ENCODE assay signal across 19 mouse cellular contexts in genomic region chr11:121553458-121553857, GRCm38 (mm10). TPM values are rescaled to one million over a fixed set of nuclear protein-coding genes. Genes with fewer than 3 reads are reported as not detected.
"Had no signal": no experiment of that assay in that cellular context is flagged by ENCODE, and none has a peak within 500 bp of the region (broad histone marks: within the 10 kb centered on the region; RNA-seq: fewer than 3 reads in every experiment).

No protein-coding gene starts in this region.

- H3K9ac ChIP-seq: intestine, embryonic 15.5 days; limb, embryonic 12.5 days; limb, embryonic 15.5 days; liver, embryonic 12.5 days; midbrain, embryonic 12.5 days; midbrain, embryonic 15.5 days had no signal

- ATAC-seq: intestine, embryonic 15.5 days; liver, embryonic 12.5 days; midbrain, embryonic 15.5 days had no signal

- H3K9me3 ChIP-seq: intestine, embryonic 15.5 days; limb, embryonic 12.5 days; limb, embryonic 15.5 days; liver, embryonic 12.5 days; midbrain, embryonic 12.5 days; midbrain, embryonic 15.5 days had no signal

- H3K36me3 ChIP-seq: intestine, embryonic 15.5 days; limb, embryonic 12.5 days; midbrain, embryonic 12.5 days had no signal

- DNase-seq: kidney, adult 18-20 months; layer of hippocampus, postnatal 36 days; lung, adult 2 months; lung, postnatal 14 days; lung, postnatal 4 days; thymus, adult 18-20 months; thymus, postnatal 36 days had no signal

- H3K4me3 ChIP-seq: intestine, embryonic 15.5 days; limb, embryonic 12.5 days; limb, embryonic 15.5 days; liver, embryonic 12.5 days; midbrain, embryonic 12.5 days; midbrain, embryonic 15.5 days had no signal

- H3K27me3 ChIP-seq: intestine, embryonic 15.5 days; limb, embryonic 12.5 days; limb, embryonic 15.5 days; liver, embryonic 12.5 days; midbrain, embryonic 12.5 days; midbrain, embryonic 15.5 days had no signal

- H3K4me2 ChIP-seq: intestine, embryonic 15.5 days; limb, embryonic 12.5 days; limb, embryonic 15.5 days; liver, embryonic 12.5 days; midbrain, embryonic 12.5 days; midbrain, embryonic 15.5 days had no signal

- H3K27ac ChIP-seq: intestine, embryonic 15.5 days; liver, embryonic 12.5 days; midbrain, embryonic 12.5 days; midbrain, embryonic 15.5 days had no signal

RNA-seq across cellular contexts. Expression of gene Zfp750, which starts 34.3 kb away (rescaled TPM):
- total RNA-seq: layer of hippocampus, postnatal 10 days; left cerebral cortex, postnatal 14 days; left cerebral cortex, postnatal 4 days; megakaryocyte progenitor cell, adult 5-6 weeks; monocyte, adult 5-6 weeks had no signal
- polyA plus RNA-seq: small intestine, adult 2 months had no signal
